29 mouse cellular contexts compared by ENCODE assay signal in genomic region chr6:42247981-42248380, GRCm38 (mm10). TPM values are rescaled to one million over a fixed set of nuclear protein-coding genes. Genes with fewer than 3 reads are reported as not detected.
A peak's percentile ranks its signal among the peaks of the same experiment; 100 is the strongest.
DNase-seq lines count a peak whose midpoint lies in the region; ATAC-seq and TF ChIP-seq lines count a peak whose summit lies in the region.
"Had no signal": no experiment of that assay in that cellular context is flagged by ENCODE, and none has a peak within 500 bp of the region (broad histone marks: within the 10 kb centered on the region; RNA-seq: fewer than 3 reads in every experiment).

No protein-coding gene starts in this region.

- H3K4me1 ChIP-seq in forebrain, embryonic 15.5 days, result peaks cover 9% of the 10 kb centered on the region
- peaks cover 13% of the 10 kb centered on the region for H3K4me1 ChIP-seq in forebrain, embryonic 10.5 days
- H3K4me1 ChIP-seq in kidney, embryonic 16.5 days (ENCODE audit: insufficient read depth, low read length), result no peaks in the 10 kb centered on the region
- H3K4me1 ChIP-seq in forebrain, postnatal 0 days (ENCODE audit: insufficient read depth), result no peaks in the 10 kb centered on the region
- no peaks in the 10 kb centered on the region for H3K4me1 ChIP-seq in midbrain, embryonic 16.5 days (ENCODE audit: control insufficient read depth, insufficient read depth, low read length)

- no peak overlapping the region for H3K27ac ChIP-seq in forebrain, embryonic 15.5 days (replicated peaks)
- no peak overlapping the region for H3K27ac ChIP-seq in forebrain, embryonic 10.5 days
- H3K27ac ChIP-seq in kidney, embryonic 16.5 days (ENCODE audit: low read length), result no peak overlapping the region
- H3K27ac ChIP-seq in forebrain, postnatal 0 days (ENCODE audit: low read depth, low read length), result no peak overlapping the region
- no peak overlapping the region for H3K27ac ChIP-seq in midbrain, embryonic 16.5 days (ENCODE audit: low read length)
- H3K27ac ChIP-seq: gastrocnemius, adult 2 months; limb, embryonic 10.5 days; stomach, postnatal 0 days had no signal

- 60% methylated on average over 1 of the region's 1 CpGs for WGBS in forebrain, embryonic 15.5 days
- 86% methylated on average over 1 of the region's 1 CpGs for WGBS in forebrain, embryonic 10.5 days
- WGBS in kidney, embryonic 16.5 days, result 100% methylated on average over 1 of the region's 1 CpGs
- WGBS in forebrain, postnatal 0 days, result 42% methylated on average over 1 of the region's 1 CpGs
- WGBS in midbrain, embryonic 16.5 days, result 65% methylated on average over 1 of the region's 1 CpGs

- H3K4me3 ChIP-seq in forebrain, embryonic 15.5 days, result no peak overlapping the region
- H3K4me3 ChIP-seq in forebrain, embryonic 10.5 days, result no peak overlapping the region
- H3K4me3 ChIP-seq in kidney, embryonic 16.5 days (ENCODE audit: low read length), result peak overlapping the region; percentile 24; the same call in 1 of the 2 replicates
- 0 out of 2 replicates have a peak overlapping the region, but pooled peaks have one; percentile 11 for H3K4me3 ChIP-seq in forebrain, postnatal 0 days (ENCODE audit: low read depth, low read length)
- H3K4me3 ChIP-seq in midbrain, embryonic 16.5 days (ENCODE audit: low read depth, low read length), result peak overlapping the region; percentile 26; the same call in 1 of the 2 replicates
- H3K4me3 ChIP-seq: gastrocnemius, adult 2 months; limb, embryonic 10.5 days had no signal

- no peaks in the 10 kb centered on the region for H3K27me3 ChIP-seq in forebrain, embryonic 15.5 days
- H3K27me3 ChIP-seq in forebrain, embryonic 10.5 days (ENCODE audit: poor library complexity, severe bottlenecking), result peaks cover 22% of the 10 kb centered on the region
- H3K27me3 ChIP-seq in kidney, embryonic 16.5 days (ENCODE audit: insufficient read depth, low read length), result no peaks in the 10 kb centered on the region
- H3K27me3 ChIP-seq in forebrain, postnatal 0 days (ENCODE audit: insufficient read depth, low read length), result no peaks in the 10 kb centered on the region
- no peaks in the 10 kb centered on the region for H3K27me3 ChIP-seq in midbrain, embryonic 16.5 days (ENCODE audit: control insufficient read depth, insufficient read depth, low read depth, low read length)
- H3K27me3 ChIP-seq: CH12.LX had no signal

- H3K36me3 ChIP-seq in forebrain, embryonic 15.5 days, result no peaks in the 10 kb centered on the region
- H3K36me3 ChIP-seq in forebrain, embryonic 10.5 days (replicated peaks), result no peaks in the 10 kb centered on the region
- no peaks in the 10 kb centered on the region for H3K36me3 ChIP-seq in kidney, embryonic 16.5 days (ENCODE audit: insufficient read depth, low read length)
- H3K36me3 ChIP-seq in forebrain, postnatal 0 days (ENCODE audit: insufficient read depth), result no peaks in the 10 kb centered on the region
- H3K36me3 ChIP-seq in midbrain, embryonic 16.5 days (ENCODE audit: control insufficient read depth, insufficient read depth, low read length), result no peaks in the 10 kb centered on the region
- H3K36me3 ChIP-seq: limb, embryonic 10.5 days had no signal

- peak overlapping the region; percentile 9; the same call in 1 of the 2 replicates for H3K4me2 ChIP-seq in forebrain, embryonic 15.5 days (replicated peaks)
- peak overlapping the region; percentile 28; the same call in 1 of the 2 replicates for H3K4me2 ChIP-seq in kidney, embryonic 16.5 days (replicated peaks; ENCODE audit: low read depth, low read length)
- no peak overlapping the region; the same call in 1 of the 2 replicates for H3K4me2 ChIP-seq in forebrain, postnatal 0 days (ENCODE audit: low read depth)
- peak overlapping the region; percentile 40 for H3K4me2 ChIP-seq in midbrain, embryonic 16.5 days (ENCODE audit: low read length)

- no peak for DNase-seq in forebrain, embryonic 10.5 days (ENCODE audit: extremely low spot score, low spot score)
- no peak for DNase-seq in kidney, postnatal 36 days
- peak; percentile 47 for DNase-seq in forebrain, postnatal 0 days
- DNase-seq in cerebellum, postnatal 4 days (ENCODE audit: low spot score in 2 of 2), result no peak
- no peak for DNase-seq in adrenal gland, adult 18-20 months (ENCODE audit: low spot score in 2 of 2)
- DNase-seq: adrenal gland, postnatal 25 days; cerebellum, adult 11-12 months; cerebellum, postnatal 14 days; gastrocnemius, adult 2 months; kidney, adult 8-10 months; liver, postnatal 0 days; retina, postnatal 1 day; right cerebral cortex, postnatal 4 days had no signal

- no peak overlapping the region for H3K9ac ChIP-seq in forebrain, embryonic 15.5 days (replicated peaks)
- no peak overlapping the region for H3K9ac ChIP-seq in kidney, embryonic 16.5 days (replicated peaks; ENCODE audit: low read length)
- H3K9ac ChIP-seq in forebrain, postnatal 0 days, result no peak overlapping the region
- no peak overlapping the region for H3K9ac ChIP-seq in midbrain, embryonic 16.5 days (ENCODE audit: low read depth, low read length)
- H3K9ac ChIP-seq: liver, postnatal 0 days had no signal

- ATAC-seq in forebrain, embryonic 15.5 days (replicated peaks), result peak; percentile 47; the same call in 1 of the 2 replicates
- ATAC-seq in kidney, embryonic 16.5 days (ENCODE audit: low FRiP score, low TSS enrichment), result no peak
- ATAC-seq in forebrain, postnatal 0 days, result peak; percentile 79
- no peak for ATAC-seq in midbrain, embryonic 16.5 days
- ATAC-seq: liver, postnatal 0 days had no signal

- TF ChIP-seq CTCF in forebrain, postnatal 0 days (IDR thresholded peaks at IDR 0.05; ENCODE audit: low read depth), result no peak

- no peaks in the 10 kb centered on the region for H3K9me3 ChIP-seq in forebrain, embryonic 15.5 days
- H3K9me3 ChIP-seq in forebrain, embryonic 10.5 days, result no peaks in the 10 kb centered on the region
- no peaks in the 10 kb centered on the region for H3K9me3 ChIP-seq in kidney, embryonic 16.5 days (ENCODE audit: low read length)
- H3K9me3 ChIP-seq in forebrain, postnatal 0 days (ENCODE audit: low read length), result no peaks in the 10 kb centered on the region
- no peaks in the 10 kb centered on the region for H3K9me3 ChIP-seq in midbrain, embryonic 16.5 days (replicated peaks; ENCODE audit: control insufficient read depth, low read length, poor library complexity, severe bottlenecking)
- H3K9me3 ChIP-seq: limb, embryonic 10.5 days; megakaryocyte, embryonic 14.5 days had no signal

RNA-seq across cellular contexts. Expression of gene Gstk1, which starts 2.2 kb away (rescaled TPM):
- polyA plus RNA-seq in forebrain, embryonic 15.5 days (2015; fragmentation: Nextera tagmentation; extraction: Ambion mirVana), result 10.7 and 12.0 TPM in 2 replicates
- polyA plus RNA-seq in forebrain, embryonic 10.5 days (2016; fragmentation: Nextera tagmentation; extraction: Ambion mirVana), result 18.3 and 18.5 TPM in 2 replicates
- 36.7 and 37.8 TPM in 2 replicates for polyA plus RNA-seq in kidney, embryonic 16.5 days (2015; fragmentation: Nextera tagmentation; extraction: Ambion mirVana)
- total RNA-seq in forebrain, postnatal 0 days (2014; rRNA removed), result 6.8 and 7.3 TPM in 2 replicates
- polyA plus RNA-seq in forebrain, postnatal 0 days (2015; fragmentation: Nextera tagmentation; extraction: Ambion mirVana), result 9.4 and 9.8 TPM in 2 replicates
- polyA plus RNA-seq in midbrain, embryonic 16.5 days (2015; fragmentation: Nextera tagmentation; extraction: Ambion mirVana), result 8.5 and 9.9 TPM in 2 replicates
- total RNA-seq in adrenal gland, adult 18-20 months (2021), result 100 to 1,000 TPM in 1 of 2 experiments, 10 to 100 TPM in 1; 79.7 to 476 TPM

RNA-seq across cellular contexts. Expression of gene Tmem139, which starts 13.8 kb away (rescaled TPM):
- 0.22 and 0.24 TPM in 2 replicates for polyA plus RNA-seq in forebrain, embryonic 15.5 days (2015; fragmentation: Nextera tagmentation; extraction: Ambion mirVana)
- 0.36 and 0.41 TPM in 2 replicates for polyA plus RNA-seq in forebrain, embryonic 10.5 days (2016; fragmentation: Nextera tagmentation; extraction: Ambion mirVana)
- polyA plus RNA-seq in kidney, embryonic 16.5 days (2015; fragmentation: Nextera tagmentation; extraction: Ambion mirVana), result 4.6 and 4.9 TPM in 2 replicates
- not detected in 2 replicates for total RNA-seq in forebrain, postnatal 0 days (2014; rRNA removed)
- polyA plus RNA-seq in forebrain, postnatal 0 days (2015; fragmentation: Nextera tagmentation; extraction: Ambion mirVana), result 0.24 TPM in 1 of 2 replicates, not detected in the other
- polyA plus RNA-seq in midbrain, embryonic 16.5 days (2015; fragmentation: Nextera tagmentation; extraction: Ambion mirVana), result not detected in 2 replicates
- total RNA-seq in adrenal gland, adult 18-20 months (2021), result 1 to 10 TPM in 1 of 2 experiments, under 1 TPM in 1; 0.35 to 5.6 TPM
- total RNA-seq: CH12.LX; granulocyte monocyte progenitor cell, adult 5-6 weeks; hematopoietic stem cell, adult 5-6 weeks; layer of hippocampus, postnatal 10 days; left cerebral cortex, adult 8-10 months; MEL had no signal
- polyA plus RNA-seq: liver, postnatal 0 days had no signal

RNA-seq across cellular contexts. Expression of gene Casp2, which starts 16.8 kb away (rescaled TPM):
- 61.4 and 62.7 TPM in 2 replicates for polyA plus RNA-seq in forebrain, embryonic 15.5 days (2015; fragmentation: Nextera tagmentation; extraction: Ambion mirVana)
- polyA plus RNA-seq in forebrain, embryonic 10.5 days (2016; fragmentation: Nextera tagmentation; extraction: Ambion mirVana), result 80.3 and 83.9 TPM in 2 replicates
- polyA plus RNA-seq in kidney, embryonic 16.5 days (2015; fragmentation: Nextera tagmentation; extraction: Ambion mirVana), result 70.6 and 71.2 TPM in 2 replicates
- 35.0 and 54.0 TPM in 2 replicates for total RNA-seq in forebrain, postnatal 0 days (2014; rRNA removed)
- 21.3 and 24.7 TPM in 2 replicates for polyA plus RNA-seq in forebrain, postnatal 0 days (2015; fragmentation: Nextera tagmentation; extraction: Ambion mirVana)
- 36.3 and 40.5 TPM in 2 replicates for polyA plus RNA-seq in midbrain, embryonic 16.5 days (2015; fragmentation: Nextera tagmentation; extraction: Ambion mirVana)
- 10 to 100 TPM; 16.6 to 24.1 TPM for total RNA-seq in adrenal gland, adult 18-20 months (2021)

RNA-seq across cellular contexts. Expression of gene Tas2r144, which starts 32.9 kb away (rescaled TPM):
- not detected in 2 replicates for polyA plus RNA-seq in forebrain, embryonic 15.5 days (2015; fragmentation: Nextera tagmentation; extraction: Ambion mirVana)
- polyA plus RNA-seq in forebrain, embryonic 10.5 days (2016; fragmentation: Nextera tagmentation; extraction: Ambion mirVana), result not detected in 2 replicates
- not detected in 2 replicates for polyA plus RNA-seq in kidney, embryonic 16.5 days (2015; fragmentation: Nextera tagmentation; extraction: Ambion mirVana)
- total RNA-seq in forebrain, postnatal 0 days (2014; rRNA removed), result not detected in 2 replicates
- not detected in 2 replicates for polyA plus RNA-seq in forebrain, postnatal 0 days (2015; fragmentation: Nextera tagmentation; extraction: Ambion mirVana)
- polyA plus RNA-seq in midbrain, embryonic 16.5 days (2015; fragmentation: Nextera tagmentation; extraction: Ambion mirVana), result not detected in 2 replicates
- not detected for total RNA-seq in adrenal gland, adult 18-20 months (2021)
- total RNA-seq: adrenal gland, postnatal 25 days; CH12.LX; gastrocnemius, adult 2 months; granulocyte monocyte progenitor cell, adult 5-6 weeks; hematopoietic stem cell, adult 5-6 weeks; layer of hippocampus, postnatal 10 days; left cerebral cortex, adult 8-10 months; liver, adult 2 months; MEL had no signal
- polyA plus RNA-seq: heart, embryonic 14.5 days; large intestine, adult 2 months; limb, embryonic 10.5 days; liver, adult 2 months; liver, postnatal 0 days; stomach, postnatal 0 days; thymus, postnatal 0 days had no signal

RNA-seq across cellular contexts. Expression of gene Clcn1, which starts 38.5 kb away (rescaled TPM):
- polyA plus RNA-seq in forebrain, embryonic 15.5 days (2015; fragmentation: Nextera tagmentation; extraction: Ambion mirVana), result 2.2 and 2.3 TPM in 2 replicates
- 1.2 and 1.5 TPM in 2 replicates for polyA plus RNA-seq in forebrain, embryonic 10.5 days (2016; fragmentation: Nextera tagmentation; extraction: Ambion mirVana)
- 0.17 and 0.29 TPM in 2 replicates for polyA plus RNA-seq in kidney, embryonic 16.5 days (2015; fragmentation: Nextera tagmentation; extraction: Ambion mirVana)
- total RNA-seq in forebrain, postnatal 0 days (2014; rRNA removed), result 1.8 and 3.3 TPM in 2 replicates
- 0.55 and 0.74 TPM in 2 replicates for polyA plus RNA-seq in forebrain, postnatal 0 days (2015; fragmentation: Nextera tagmentation; extraction: Ambion mirVana)
- 1.3 and 1.5 TPM in 2 replicates for polyA plus RNA-seq in midbrain, embryonic 16.5 days (2015; fragmentation: Nextera tagmentation; extraction: Ambion mirVana)
- total RNA-seq in adrenal gland, adult 18-20 months (2021), result under 1 TPM; 0.10 TPM
- total RNA-seq: granulocyte monocyte progenitor cell, adult 5-6 weeks; hematopoietic stem cell, adult 5-6 weeks had no signal
- polyA plus RNA-seq: liver, postnatal 0 days had no signal

Comparison
In these comparisons a context has a peak if more than half of its experiments do, and no peak if none do; other contexts are left out.
1. H3K4me3 ChIP-seq: peak in kidney, embryonic 16.5 days (single experiment), forebrain, postnatal 0 days (single experiment) and midbrain, embryonic 16.5 days (single experiment); none in forebrain, embryonic 15.5 days (single experiment) and forebrain, embryonic 10.5 days (single experiment).
2. ATAC-seq: peak in forebrain, embryonic 15.5 days (single experiment) and forebrain, postnatal 0 days (single experiment); none in kidney, embryonic 16.5 days (single experiment) and midbrain, embryonic 16.5 days (single experiment).